Mouse (Mus musculus): ENCODE data around the gene Tjp2. TPM values are rescaled to one million over a fixed set of nuclear protein-coding genes. Genes with fewer than 3 reads are reported as not detected.

The Tjp2 gene
- polyA plus RNA-seq, 1 experiment from 2014 or later: 28.4 TPM

DNA sequence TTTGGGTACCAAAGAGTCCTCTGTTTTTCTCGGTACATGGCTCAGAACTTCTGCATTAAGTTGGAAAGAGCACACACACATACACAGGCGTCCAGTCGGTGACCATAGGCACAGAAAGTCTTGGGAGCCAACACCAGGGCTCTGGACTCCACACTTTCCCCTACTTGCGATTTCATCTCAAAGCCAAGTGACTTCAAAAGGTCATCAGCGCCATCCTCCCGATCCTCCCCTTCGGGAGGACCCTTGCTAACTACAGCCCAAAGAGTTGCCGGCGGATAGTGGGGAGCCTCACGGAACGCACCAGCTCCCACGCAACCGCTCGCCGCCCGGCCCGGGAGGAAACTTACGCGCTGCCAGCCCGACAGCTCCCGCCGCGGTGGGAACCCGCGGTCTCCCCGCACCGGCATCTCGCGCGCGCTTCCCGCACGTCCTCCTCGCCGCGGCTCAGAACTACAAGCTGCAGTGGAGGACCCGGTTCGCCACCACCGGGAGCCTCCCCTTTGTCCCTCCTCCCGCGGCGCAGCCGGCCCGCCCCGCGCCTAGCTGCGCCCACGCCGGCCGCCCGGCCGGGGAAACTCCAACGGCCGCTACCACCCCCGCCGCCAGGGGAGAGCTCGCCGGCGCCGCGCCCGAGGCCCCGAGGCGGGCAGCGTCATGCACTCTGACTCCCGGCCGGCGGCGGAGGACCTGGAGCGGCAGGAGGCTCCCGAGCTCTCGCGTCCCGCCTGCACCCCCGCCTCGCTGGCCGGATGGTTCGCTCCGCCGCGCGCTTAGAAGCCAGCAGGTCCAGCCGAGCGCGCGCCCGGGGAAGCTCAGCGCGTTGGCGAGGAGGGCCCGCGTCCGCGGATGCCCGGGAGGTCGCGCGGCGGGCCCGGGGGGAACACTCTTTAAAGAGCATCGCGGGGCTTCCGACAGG is 51.0 kb downstream of the Tjp2 start:
- H3K4me2 ChIP-seq (replicated peaks): peak overlapping the region; percentile 75
- H3K27ac ChIP-seq: peak overlapping the region; percentile 46; the same call in 1 of the 2 replicates
- WGBS: under 1% methylated on average over 98 of the region's 103 CpGs
- no peaks in the 10 kb centered on the region for H3K36me3 ChIP-seq
- peaks cover 18% of the 10 kb centered on the region for H3K4me1 ChIP-seq
- H3K27me3 ChIP-seq (replicated peaks): no peaks in the 10 kb centered on the region
- H3K9ac ChIP-seq: peak overlapping the region; percentile 82
- H3K9me3 ChIP-seq: no peaks in the 10 kb centered on the region
- peak; percentile 91 for ATAC-seq (ENCODE audit: low FRiP score, low read depth)
- peak overlapping the region; percentile 74 for H3K4me3 ChIP-seq

- WGBS: 16% methylated on average over 6 of the region's 6 CpGs
- H3K27ac ChIP-seq: no peak overlapping the region
- no peak for ATAC-seq (ENCODE audit: low FRiP score, low read depth)
Measured at GRCm38 (mm10) chr19:24173020-24173419, 51.8 kb downstream of the Tjp2 start.

GRCm38 (mm10) chr19:24168531-24168930 is 56.3 kb downstream of the Tjp2 start:
- Histone ChIP-seq H3K9ac (no peak overlapping the region), H3K9me3 (no peaks in the 10 kb centered on the region), H3K27ac (no peak overlapping the region), H3K4me3 (no peak overlapping the region), H3K4me2 (replicated peaks) (no peak overlapping the region), H3K27me3 (replicated peaks) (no peaks in the 10 kb centered on the region), H3K36me3 (no peaks in the 10 kb centered on the region), H3K4me1 (peaks cover 45% of the 10 kb centered on the region)
- 60% methylated on average over 10 of the region's 10 CpGs for WGBS
- ATAC-seq (ENCODE audit: low FRiP score, low read depth): no peak

More at GRCm38 (mm10) chr19:24173020-24173419, 51.8 kb downstream of the Tjp2 start:
- Histone ChIP-seq H3K9me3 (no peaks in the 10 kb centered on the region), H3K4me3 (peak overlapping the region; percentile 74), H3K9ac (peak overlapping the region; percentile 82), H3K4me2 (replicated peaks) (peak overlapping the region; percentile 75), H3K4me1 (peaks cover 18% of the 10 kb centered on the region), H3K36me3 (no peaks in the 10 kb centered on the region), H3K27me3 (replicated peaks) (no peaks in the 10 kb centered on the region)

DNA sequence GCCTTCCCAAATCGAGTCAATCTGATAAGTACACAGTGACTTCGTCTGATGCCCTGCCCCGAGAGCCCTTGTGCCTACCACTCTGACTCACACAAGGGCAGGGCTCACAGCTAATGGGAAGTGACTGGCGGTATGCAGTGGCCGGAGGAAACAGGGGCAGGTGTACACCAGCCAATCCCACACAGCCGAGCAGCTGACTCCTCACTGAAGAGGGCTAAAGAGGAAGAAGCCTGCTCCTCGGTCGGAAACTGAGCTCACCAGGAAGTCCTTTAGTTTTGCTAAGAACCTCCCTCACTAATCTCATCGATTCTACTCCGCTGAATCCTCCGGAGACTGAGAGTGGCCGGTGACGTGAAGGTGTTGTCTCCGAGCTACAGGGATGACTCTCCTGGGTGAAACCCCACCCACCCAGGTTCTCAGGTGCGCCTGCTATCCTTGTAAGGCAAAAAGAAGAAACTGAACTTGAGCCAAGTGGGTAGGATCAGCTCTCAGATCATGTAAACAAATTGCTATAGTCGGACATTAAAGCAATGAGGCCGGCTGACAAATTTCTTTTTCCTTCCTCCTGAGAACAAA is 58.2 kb downstream of the Tjp2 start:
- Histone ChIP-seq H3K36me3 (no peaks in the 10 kb centered on the region), H3K4me1 (peaks cover 36% of the 10 kb centered on the region), H3K9me3 (no peaks in the 10 kb centered on the region), H3K27ac (no peak overlapping the region), H3K27me3 (replicated peaks) (no peaks in the 10 kb centered on the region), H3K4me2 (replicated peaks) (peak overlapping the region; percentile 42), H3K4me3 (no peak overlapping the region), H3K9ac (no peak overlapping the region)
- WGBS: 17% methylated on average over 17 of the region's 17 CpGs
- ATAC-seq (ENCODE audit: low FRiP score, low read depth): 0 out of 2 replicates have a peak, but pooled peaks have one; percentile 52

GRCm38 (mm10) chr19:24163974-24164373 is 60.9 kb downstream of the Tjp2 start:
- Histone ChIP-seq H3K9ac (no peak overlapping the region), H3K4me3 (no peak overlapping the region), H3K9me3 (no peaks in the 10 kb centered on the region), H3K4me1 (peaks cover 53% of the 10 kb centered on the region), H3K27me3 (replicated peaks) (no peaks in the 10 kb centered on the region), H3K27ac (no peak overlapping the region), H3K4me2 (replicated peaks) (peak overlapping the region; percentile 16; the same call in 1 of the 2 replicates), H3K36me3 (no peaks in the 10 kb centered on the region)
- ATAC-seq (ENCODE audit: low FRiP score, low read depth): no peak
- WGBS: 29% methylated on average over 4 of the region's 4 CpGs

DNA sequence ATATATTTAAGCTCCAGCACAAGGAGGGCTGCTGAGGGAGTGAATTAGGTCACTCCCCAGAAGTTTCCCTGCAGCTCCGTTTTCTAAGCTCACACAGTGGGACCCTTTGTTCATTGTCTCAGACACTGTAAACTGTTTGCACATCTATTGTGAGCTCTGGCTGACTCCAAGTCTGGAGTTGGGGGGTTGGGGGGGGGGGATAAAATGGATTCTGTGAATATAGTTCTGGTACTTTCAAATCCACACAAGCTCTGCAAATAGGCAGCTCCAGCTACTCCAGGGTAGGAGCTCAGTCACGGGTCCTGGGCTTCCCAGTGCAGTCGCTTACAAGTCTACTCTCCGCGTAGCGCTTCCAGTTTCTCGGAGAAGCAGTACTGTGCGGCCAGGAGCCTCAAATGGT is 64.4 kb downstream of the Tjp2 start:
- Histone ChIP-seq H3K27me3 (replicated peaks) (no peaks in the 10 kb centered on the region), H3K4me3 (no peak overlapping the region), H3K9ac (no peak overlapping the region), H3K27ac (no peak overlapping the region), H3K36me3 (no peaks in the 10 kb centered on the region), H3K9me3 (no peaks in the 10 kb centered on the region), H3K4me2 (replicated peaks) (peak overlapping the region; percentile 27), H3K4me1 (peaks cover 47% of the 10 kb centered on the region)
- 18% methylated on average over 8 of the region's 8 CpGs for WGBS
- ATAC-seq (ENCODE audit: low FRiP score, low read depth): peak; percentile 71

GRCm38 (mm10) chr19:24159751-24160150 is 65.1 kb downstream of the Tjp2 start:
- WGBS: 32% methylated on average over 9 of the region's 9 CpGs
- Histone ChIP-seq H3K27me3 (replicated peaks) (no peaks in the 10 kb centered on the region), H3K4me2 (replicated peaks) (peak overlapping the region; percentile 26), H3K4me3 (no peak overlapping the region), H3K9ac (no peak overlapping the region), H3K36me3 (no peaks in the 10 kb centered on the region), H3K27ac (no peak overlapping the region), H3K9me3 (no peaks in the 10 kb centered on the region), H3K4me1 (peaks cover 42% of the 10 kb centered on the region)
- peak; percentile 41; the same call in 1 of the 2 replicates for ATAC-seq (ENCODE audit: low FRiP score, low read depth)

DNA sequence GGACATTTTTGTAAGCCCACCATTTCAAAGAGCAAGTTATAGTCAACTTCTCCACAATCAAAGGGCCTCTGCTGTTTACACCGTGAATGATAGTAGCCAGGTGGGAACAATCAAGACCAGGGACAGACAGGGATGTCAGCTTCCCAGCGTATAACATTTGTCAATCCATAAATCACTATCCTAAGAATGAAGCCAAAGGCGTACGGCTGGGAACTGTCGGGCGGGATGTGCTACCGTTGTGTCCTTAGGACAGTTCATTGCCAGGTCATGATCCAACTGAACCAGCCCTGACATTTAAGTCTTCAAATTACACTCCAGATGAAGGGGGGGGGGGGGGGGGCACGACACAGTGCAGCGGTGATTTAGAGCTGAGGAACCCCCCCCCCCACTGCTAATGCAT is 65.5 kb downstream of the Tjp2 start:
- peak overlapping the region; percentile 26 for H3K4me2 ChIP-seq (replicated peaks)
- ATAC-seq (ENCODE audit: low FRiP score, low read depth): peak; percentile 48; the same call in 1 of the 2 replicates
- WGBS: 7% methylated on average over 9 of the region's 9 CpGs

DNA sequence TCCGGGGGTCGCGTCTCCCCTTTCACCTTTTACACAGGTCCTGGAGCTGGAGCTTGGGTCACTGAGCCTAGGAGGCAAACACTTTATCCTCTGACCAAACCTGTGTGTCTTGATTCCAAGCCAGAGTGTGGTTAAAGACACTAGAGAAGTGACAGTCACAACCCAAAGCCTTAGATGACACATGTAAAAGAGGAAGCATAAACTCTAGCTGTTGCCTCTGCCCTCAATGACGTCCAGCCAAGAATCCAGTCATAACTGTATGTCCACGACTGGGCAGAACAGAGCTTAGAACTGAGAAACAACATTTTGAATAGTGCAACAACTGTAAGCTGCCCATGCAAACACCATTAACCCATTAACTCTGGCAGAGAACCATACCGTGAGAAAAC is 68.8 kb downstream of the Tjp2 start:
- no peaks in the 10 kb centered on the region for H3K27me3 ChIP-seq (replicated peaks)
- H3K4me2 ChIP-seq (replicated peaks): no peak overlapping the region
- H3K36me3 ChIP-seq: no peaks in the 10 kb centered on the region
- ATAC-seq (ENCODE audit: low FRiP score, low read depth): no peak
- peaks cover 31% of the 10 kb centered on the region for H3K4me1 ChIP-seq
- H3K9ac ChIP-seq: no peak overlapping the region
- H3K4me3 ChIP-seq: no peak overlapping the region
- H3K9me3 ChIP-seq: no peaks in the 10 kb centered on the region
- 62% methylated on average over 6 of the region's 6 CpGs for WGBS
- no peak overlapping the region for H3K27ac ChIP-seq

More for the DNA sequence above, 65.5 kb downstream of the Tjp2 start:
- Histone ChIP-seq H3K4me3 (no peak overlapping the region), H3K27me3 (replicated peaks) (no peaks in the 10 kb centered on the region), H3K9ac (no peak overlapping the region), H3K27ac (no peak overlapping the region), H3K36me3 (no peaks in the 10 kb centered on the region), H3K4me1 (peaks cover 40% of the 10 kb centered on the region), H3K9me3 (no peaks in the 10 kb centered on the region)

DNA sequence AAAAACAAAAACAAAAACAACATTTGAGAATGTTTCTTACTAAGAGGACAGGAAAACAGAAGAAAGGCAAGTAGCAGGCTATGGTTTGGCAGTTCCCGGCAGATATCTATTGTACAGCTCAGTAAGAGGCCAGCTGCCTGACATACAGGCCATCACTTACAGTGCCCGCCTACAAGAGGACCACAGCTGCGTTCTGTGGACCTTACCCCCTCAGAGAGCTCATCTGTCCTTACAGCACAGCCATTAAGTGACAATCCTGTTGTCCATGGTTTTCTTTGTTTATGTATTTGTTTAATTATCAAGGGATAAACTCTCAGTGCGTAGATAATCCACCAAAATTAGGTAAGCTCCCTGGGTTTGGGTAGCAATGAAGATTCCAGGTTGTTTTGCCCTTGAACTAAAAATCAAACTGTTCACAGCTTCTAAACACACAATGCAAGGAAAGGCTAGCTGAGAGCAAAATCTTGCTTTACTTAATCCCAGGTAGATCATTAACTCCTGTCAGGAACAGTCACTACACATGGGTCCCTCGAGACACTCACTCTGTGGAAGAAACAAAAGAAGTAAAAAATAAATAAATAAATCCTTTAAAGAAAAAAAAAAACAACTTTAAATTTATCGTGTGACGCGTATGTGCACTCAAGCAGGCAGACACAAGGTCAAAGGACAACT is 69.3 kb downstream of the Tjp2 start:
- WGBS: 31% methylated on average over 8 of the region's 8 CpGs
- H3K27ac ChIP-seq: no peak overlapping the region

DNA sequence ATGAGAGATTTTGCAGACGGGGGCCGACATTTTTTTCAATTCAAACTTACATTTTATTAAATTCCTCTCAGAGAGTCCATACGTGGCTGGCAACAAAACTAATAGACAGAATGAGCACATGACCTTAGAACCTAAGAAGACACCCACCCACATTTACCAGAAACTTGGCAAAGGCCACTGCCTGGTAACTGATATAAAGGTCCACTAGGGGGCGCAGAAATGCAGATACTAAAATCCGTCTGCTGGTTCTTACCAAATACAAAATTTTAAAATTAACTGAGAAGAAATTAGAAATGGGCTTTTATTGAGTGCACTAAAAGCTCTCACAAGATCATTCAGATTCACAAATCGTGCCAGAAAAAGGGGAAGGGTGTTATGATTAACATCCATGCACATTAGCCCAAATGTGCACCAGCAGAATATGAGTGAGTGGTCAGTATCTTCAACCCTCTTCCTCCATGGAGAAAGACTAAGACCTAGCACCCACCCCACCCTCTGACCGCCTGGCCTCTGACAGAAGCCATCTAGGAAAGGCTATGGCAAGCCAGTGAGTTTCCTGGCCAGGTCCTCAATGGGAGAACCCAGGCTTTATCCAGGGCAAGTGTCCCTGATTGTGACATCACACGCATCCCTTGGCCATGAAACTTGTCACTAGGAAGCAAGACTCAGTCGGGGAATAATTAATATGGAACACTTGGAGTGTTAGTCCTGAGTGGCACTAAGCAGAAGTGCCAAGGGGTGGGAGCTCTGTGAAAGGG is 71.4 kb downstream of the Tjp2 start:
- WGBS: 61% methylated on average over 9 of the region's 9 CpGs
- no peak overlapping the region for H3K4me2 ChIP-seq (replicated peaks)
- H3K4me1 ChIP-seq: peaks cover 14% of the 10 kb centered on the region; the same call in 1 of the 2 replicates
- no peaks in the 10 kb centered on the region for H3K9me3 ChIP-seq
- no peak overlapping the region for H3K9ac ChIP-seq
- no peak overlapping the region for H3K4me3 ChIP-seq
- H3K27ac ChIP-seq: no peak overlapping the region
- H3K27me3 ChIP-seq (replicated peaks): no peaks in the 10 kb centered on the region
- peak; percentile 22; the same call in 1 of the 2 replicates for ATAC-seq (ENCODE audit: low FRiP score, low read depth)
- 0 out of 2 replicates have a peak, but pooled peaks cover 4% of the 10 kb centered on the region for H3K36me3 ChIP-seq

More for the DNA sequence above, 69.3 kb downstream of the Tjp2 start:
- no peak overlapping the region for H3K4me3 ChIP-seq
- no peak overlapping the region for H3K4me2 ChIP-seq (replicated peaks)
- no peak for ATAC-seq (ENCODE audit: low FRiP score, low read depth)
- no peaks in the 10 kb centered on the region for H3K27me3 ChIP-seq (replicated peaks)
- no peak overlapping the region for H3K9ac ChIP-seq
- H3K9me3 ChIP-seq: no peaks in the 10 kb centered on the region
- peaks cover 26% of the 10 kb centered on the region for H3K4me1 ChIP-seq
- no peaks in the 10 kb centered on the region for H3K36me3 ChIP-seq

All from neural tube, embryonic 12.5 days (tissue).